Mouse (Mus musculus) ovary, adult 2 months (tissue): ENCODE data around the gene H2al1e. TPM values are rescaled to one million over a fixed set of nuclear protein-coding genes. Genes with fewer than 3 reads are reported as not detected.

ENCODE experiments used
- polyA plus RNA-seq: library from polyadenylated mRNA; depleted of rRNA; stranded (reverse); fragments of >200 nt; gene quantifications from 2 replicates; pipeline ENCODE4 v1.2.3, GENCODE M21; 2012; rRNA removed

The H2al1e gene
- polyA plus RNA-seq: not detected in 2 replicates

GRCm38 (mm10) chrX:11311634-11312033, at the start of gene H2al1e:
TSS of gene H2al1e (plus strand) at chrX:11311934.

GRCm38 (mm10) chrX:11298957-11299356, 12.8 kb upstream of the H2al1e start, which contains the start of gene H2al1a:
TSS of gene H2al1a (plus strand) at chrX:11299257.

GRCm38 (mm10) chrX:11302132-11302531, 9.6 kb upstream of the H2al1e start, which contains the start of gene H2al1b:
TSS of gene H2al1b (plus strand) at chrX:11302432.

GRCm38 (mm10) chrX:11305355-11305754, 6.4 kb upstream of the H2al1e start, which contains the start of gene H2al1c:
TSS of gene H2al1c (plus strand) at chrX:11305655.

DNA sequence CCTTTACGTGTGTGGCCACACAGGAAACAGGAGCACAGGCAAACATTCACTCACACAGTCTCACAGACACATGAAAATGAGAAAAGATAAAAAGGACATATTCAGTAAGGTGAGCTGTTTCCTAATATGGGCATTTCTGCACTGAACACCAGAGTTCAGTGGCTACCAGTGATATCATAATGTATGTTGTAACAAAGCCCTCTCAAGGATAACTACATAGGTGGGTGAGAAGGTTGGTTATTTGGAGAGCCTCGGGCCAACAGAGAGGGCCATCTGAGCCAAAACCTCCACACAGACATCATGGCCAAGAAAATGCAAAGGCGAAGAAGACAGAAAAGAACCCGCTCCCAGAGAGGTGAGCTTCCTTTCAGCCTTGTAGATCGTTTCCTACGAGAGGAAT, 3.2 kb upstream of the H2al1e start, which contains the start of gene H2al1d:
TSS of gene H2al1d (plus strand) at position 301 of the 400 bp plus-strand sequence.

DNA sequence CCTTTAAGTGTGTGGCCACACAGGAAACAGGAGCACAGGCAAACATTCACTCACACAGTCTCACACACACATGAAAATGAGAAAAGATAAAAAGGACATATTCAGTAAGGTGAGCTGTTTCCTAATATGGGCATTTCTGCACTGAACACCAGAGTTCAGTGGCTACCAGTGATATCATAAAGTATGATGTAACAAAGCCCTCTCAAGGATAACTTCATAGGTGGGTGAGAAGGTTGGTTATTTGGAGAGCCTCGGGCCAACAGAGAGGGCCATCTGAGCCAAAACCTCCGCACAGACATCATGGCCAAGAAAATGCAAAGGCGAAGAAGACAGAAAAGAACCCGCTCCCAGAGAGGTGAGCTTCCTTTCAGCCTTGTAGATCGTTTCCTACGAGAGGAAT, 3.1 kb downstream of the H2al1e start, which contains the start of gene H2al1f:
TSS of gene H2al1f (plus strand) at position 301 of the 400 bp plus-strand sequence.

GRCm38 (mm10) chrX:11317956-11318355, 6.2 kb downstream of the H2al1e start, which contains the start of gene H2al1g:
TSS of gene H2al1g (plus strand) at chrX:11318256.

GRCm38 (mm10) chrX:11321192-11321591, 9.5 kb downstream of the H2al1e start, which contains the start of gene H2al1h:
TSS of gene H2al1h (plus strand) at chrX:11321492.

GRCm38 (mm10) chrX:11324359-11324758, 12.6 kb downstream of the H2al1e start, which contains the start of gene H2al1i:
TSS of gene H2al1i (plus strand) at chrX:11324659.

GRCm38 (mm10) chrX:11327522-11327921, 15.8 kb downstream of the H2al1e start, which contains the start of gene H2al1j:
TSS of gene H2al1j (plus strand) at chrX:11327822.

Other genes with a start within 250 kb of the H2al1e start
- gene H2al1a, start 12.7 kb upstream of the H2al1e start, polyA plus RNA-seq: not detected in 2 replicates
- gene H2al1b, start 9.5 kb upstream of the H2al1e start, polyA plus RNA-seq: not detected in 2 replicates
- not detected in 2 replicates for gene H2al1c, start 6.3 kb upstream of the H2al1e start, polyA plus RNA-seq
- not detected in 2 replicates for gene H2al1d, start 3.1 kb upstream of the H2al1e start, polyA plus RNA-seq
- gene H2al1f, start 3.2 kb downstream of the H2al1e start, polyA plus RNA-seq: not detected in 2 replicates
- gene H2al1g, start 6.3 kb downstream of the H2al1e start, polyA plus RNA-seq: not detected in 2 replicates
- not detected in 2 replicates for gene H2al1h, start 9.6 kb downstream of the H2al1e start, polyA plus RNA-seq
- not detected in 2 replicates for gene H2al1i, start 12.7 kb downstream of the H2al1e start, polyA plus RNA-seq
- not detected in 2 replicates for gene H2al1j, start 15.9 kb downstream of the H2al1e start, polyA plus RNA-seq